Mouse (Mus musculus) heart, embryonic 10.5 days (tissue): ENCODE measurements around the gene Zdhhc4. TPM values are rescaled to one million over a fixed set of nuclear protein-coding genes. Genes with fewer than 3 reads are reported as not detected.

Source experiments
- DNase-seq: peaks from one replicate; pipeline ENCODE4 v3.0.0-alpha.2; 2017; ENCODE audit warnings: low spot score
- H3K27ac ChIP-seq: fragments of 300-500 bp; sonication (generic); 2 replicates; pipeline ENCODE4 v1.5.1; 2016; ENCODE audit warnings: mild to moderate bottlenecking
- H3K27me3 ChIP-seq: fragments of 300-500 bp; sonication (generic); 2 replicates; pipeline ENCODE4 v1.6.1; 2016; ENCODE audit warnings: mild to moderate bottlenecking; ENCODE audit not compliant: poor library complexity, insufficient read depth, severe bottlenecking
- H3K36me3 ChIP-seq: fragments of 300-500 bp; sonication (generic); 2 replicates; pipeline ENCODE4 v1.6.1; 2016; ENCODE audit warnings: mild to moderate bottlenecking, moderate library complexity
- H3K4me1 ChIP-seq: fragments of 300-500 bp; sonication (generic); 2 replicates; pipeline ENCODE4 v1.6.1; 2016; ENCODE audit warnings: mild to moderate bottlenecking
- H3K4me3 ChIP-seq: fragments of 300-500 bp; sonication (generic); 2 replicates; pipeline ENCODE4 v1.5.1; 2016; ENCODE audit warnings: mild to moderate bottlenecking, moderate library complexity
- H3K9me3 ChIP-seq: fragments of 300-500 bp; sonication (generic); 2 replicates; pipeline ENCODE4 v1.6.1; 2016; ENCODE audit warnings: mild to moderate bottlenecking, moderate library complexity
- WGBS: fragments of 180-500 bp; shearing (Covaris S2); methylation state at CpG from one replicate; pipeline ENCODE4 v1.1.7; 2016; 5-methylcytosine and 5-hydroxymethylcytosine counted together
- polyA plus RNA-seq: library from polyadenylated mRNA; unstranded; fragments of >200 nt; fragmentation: Nextera tagmentation; extraction: Ambion mirVana; gene quantifications from 2 replicates; pipeline ENCODE4 v1.2.1, GENCODE M21; 2016

The Zdhhc4 gene
- polyA plus RNA-seq, 1 experiment from 2014 or later: 58.6 TPM

DNA sequence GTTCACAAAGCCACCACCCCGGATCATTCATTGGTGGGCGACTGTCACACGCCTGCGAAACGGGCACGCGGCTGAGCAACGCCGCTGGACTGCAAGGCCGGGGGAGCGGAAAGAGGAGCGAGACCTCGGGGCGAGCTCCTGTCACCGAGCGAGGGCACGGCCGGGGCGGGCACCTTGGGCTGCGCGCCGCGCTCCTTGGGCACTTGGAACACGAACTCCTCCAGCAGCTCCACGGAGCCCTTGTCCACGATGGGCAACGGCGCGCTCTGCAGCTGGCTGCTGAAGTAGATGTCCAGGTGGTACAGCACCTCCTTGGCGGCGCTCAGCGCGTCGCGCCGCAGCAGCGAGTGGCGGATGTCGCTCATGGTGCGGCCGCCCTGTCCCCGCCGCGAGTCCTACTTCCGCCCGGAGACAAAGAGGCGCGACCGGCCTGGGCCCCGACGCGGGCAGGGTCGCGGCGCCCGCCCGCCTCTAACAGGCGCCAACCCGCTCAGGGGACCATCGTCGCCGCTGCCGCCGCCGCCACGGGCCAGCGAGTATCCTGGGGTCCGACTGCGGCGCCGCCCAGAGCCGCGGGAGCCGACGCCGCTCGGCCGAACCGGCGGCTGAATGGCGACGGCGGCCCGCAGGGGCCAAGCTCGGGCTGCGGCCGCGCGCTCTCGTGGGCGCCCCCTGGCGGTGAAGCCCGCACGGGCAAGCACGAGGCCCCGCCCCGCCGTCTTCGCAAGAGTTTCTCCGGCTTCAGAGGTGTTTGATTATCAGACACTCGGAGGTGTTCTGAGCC, 14.1 kb downstream of the Zdhhc4 start, which contains the start of gene E130309D02Rik:
TSS of gene E130309D02Rik (minus strand) at position 631 of the 784 bp plus-strand sequence.
- peak; percentile 86 for DNase-seq
- H3K9me3 ChIP-seq: no peaks in the 10 kb centered on the region
- peaks cover 17% of the 10 kb centered on the region for H3K4me1 ChIP-seq
- WGBS: under 1% methylated on average over 101 of the region's 101 CpGs
- H3K27me3 ChIP-seq: no peaks in the 10 kb centered on the region
- peak within 1 kb of the TSS; percentile 99 for H3K27ac ChIP-seq
- peak within 1 kb of the TSS; percentile 91 for H3K4me3 ChIP-seq
- peaks cover 76% of the 10 kb centered on the region for H3K36me3 ChIP-seq

DNA sequence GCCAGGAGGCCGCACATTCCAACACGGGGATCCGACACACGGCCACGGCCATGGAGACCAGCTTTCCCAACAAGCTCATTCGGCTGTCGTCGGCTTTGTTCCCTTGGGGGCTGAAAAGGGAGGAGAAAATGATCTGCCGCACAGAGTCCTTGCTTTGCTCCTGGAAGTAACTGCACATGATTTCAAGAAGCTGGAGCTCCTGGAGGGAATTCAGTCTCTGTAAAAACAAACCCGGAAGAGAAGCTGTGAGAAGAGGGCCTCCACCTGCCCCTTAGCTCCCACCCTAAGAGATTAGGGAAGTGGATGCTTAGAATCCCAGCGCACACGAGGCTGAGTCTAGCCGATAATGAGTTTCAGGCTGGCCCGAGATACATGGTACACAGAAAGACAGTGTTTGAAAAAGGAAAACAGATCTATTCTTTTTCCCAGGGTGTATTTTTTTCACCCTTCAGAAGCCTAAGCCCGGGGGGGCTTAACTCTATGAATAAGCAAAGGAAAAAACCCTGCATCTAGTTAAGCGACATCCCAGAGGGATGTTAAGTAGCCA, 14.8 kb downstream of the Zdhhc4 start:
- Histone ChIP-seq H3K27me3 (no peaks in the 10 kb centered on the region), H3K4me3 (peak overlapping the region; percentile 91), H3K27ac (peak overlapping the region; percentile 99), H3K36me3 (peaks cover 76% of the 10 kb centered on the region), H3K9me3 (no peaks in the 10 kb centered on the region), H3K4me1 (peaks cover 17% of the 10 kb centered on the region)
- DNase-seq: no peak
- 6% methylated on average over 16 of the region's 16 CpGs for WGBS

DNA sequence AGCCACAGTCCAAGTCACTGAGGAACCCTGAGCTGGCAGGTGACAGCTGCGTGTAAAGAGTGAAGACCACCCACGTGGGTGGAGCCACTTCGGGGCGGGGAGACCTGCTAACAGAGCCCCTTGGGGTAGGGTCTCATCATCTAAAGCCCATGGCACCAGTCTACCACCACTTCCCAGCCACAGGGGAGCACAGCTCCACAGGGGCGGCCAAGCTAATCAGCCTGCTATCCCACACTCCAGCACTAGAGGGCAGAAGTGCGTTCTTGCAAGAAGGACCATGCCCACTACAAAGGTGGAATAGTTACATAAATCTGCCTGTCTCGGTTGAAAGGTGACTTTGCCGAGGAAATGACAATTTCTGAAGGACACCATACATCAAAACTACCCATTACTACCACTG, 17.2 kb downstream of the Zdhhc4 start:
- Histone ChIP-seq H3K9me3 (no peaks in the 10 kb centered on the region), H3K4me1 (peaks cover 17% of the 10 kb centered on the region), H3K27ac (no peak overlapping the region), H3K36me3 (peaks cover 78% of the 10 kb centered on the region), H3K4me3 (no peak overlapping the region), H3K27me3 (no peaks in the 10 kb centered on the region)
- DNase-seq: no peak
- WGBS: 70% methylated on average over 8 of the region's 8 CpGs

DNA sequence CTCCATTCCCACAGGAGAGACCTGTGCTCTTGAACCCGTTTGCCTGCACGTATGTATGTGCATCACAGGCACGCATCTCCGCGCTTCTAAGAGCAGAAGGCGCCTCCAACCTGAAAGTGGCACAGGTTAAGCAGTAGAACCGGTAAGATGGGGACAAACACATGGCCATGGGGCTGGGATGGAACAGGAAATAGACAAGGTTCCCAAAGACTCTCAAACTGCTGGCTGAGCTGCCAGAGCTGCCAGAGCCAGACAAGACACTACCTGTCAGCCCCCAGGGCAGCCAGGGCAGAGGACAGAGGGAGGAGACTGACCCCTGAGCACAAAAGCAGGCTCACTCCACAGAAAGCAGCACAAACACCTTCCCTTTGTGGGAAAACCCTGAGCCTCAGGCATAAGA, 19.1 kb downstream of the Zdhhc4 start:
- Histone ChIP-seq H3K4me1 (peaks cover 14% of the 10 kb centered on the region), H3K9me3 (no peaks in the 10 kb centered on the region), H3K27me3 (no peaks in the 10 kb centered on the region), H3K4me3 (no peak overlapping the region), H3K27ac (no peak overlapping the region), H3K36me3 (peaks cover 88% of the 10 kb centered on the region)
- 92% methylated on average over 7 of the region's 7 CpGs for WGBS
- no peak for DNase-seq

DNA sequence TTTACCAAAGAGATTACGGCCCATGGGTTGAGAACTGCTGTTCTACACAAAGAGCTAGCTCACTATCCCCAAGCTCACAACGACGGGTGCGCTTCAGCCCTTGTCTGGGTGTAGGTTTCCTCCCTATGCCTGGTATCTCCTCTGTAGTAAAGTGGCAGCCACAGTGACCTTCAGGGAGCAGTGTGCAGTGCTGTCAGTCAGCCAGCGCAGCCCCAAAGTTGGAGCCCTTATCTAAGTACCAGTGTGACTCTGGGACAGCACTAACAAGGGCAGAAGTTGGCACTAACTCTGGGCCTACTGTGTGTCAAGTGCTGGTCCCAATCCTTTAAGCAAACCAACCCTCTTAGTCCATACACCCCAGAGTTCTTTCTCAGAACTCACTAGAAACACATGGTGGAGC, 20.2 kb downstream of the Zdhhc4 start:
- WGBS: 91% methylated on average over 5 of the region's 5 CpGs
- H3K27me3 ChIP-seq: no peaks in the 10 kb centered on the region
- no peak overlapping the region for H3K4me3 ChIP-seq
- H3K9me3 ChIP-seq: no peaks in the 10 kb centered on the region
- H3K27ac ChIP-seq: no peak overlapping the region
- peaks cover 10% of the 10 kb centered on the region for H3K4me1 ChIP-seq
- DNase-seq: no peak
- peaks cover 97% of the 10 kb centered on the region for H3K36me3 ChIP-seq

DNA sequence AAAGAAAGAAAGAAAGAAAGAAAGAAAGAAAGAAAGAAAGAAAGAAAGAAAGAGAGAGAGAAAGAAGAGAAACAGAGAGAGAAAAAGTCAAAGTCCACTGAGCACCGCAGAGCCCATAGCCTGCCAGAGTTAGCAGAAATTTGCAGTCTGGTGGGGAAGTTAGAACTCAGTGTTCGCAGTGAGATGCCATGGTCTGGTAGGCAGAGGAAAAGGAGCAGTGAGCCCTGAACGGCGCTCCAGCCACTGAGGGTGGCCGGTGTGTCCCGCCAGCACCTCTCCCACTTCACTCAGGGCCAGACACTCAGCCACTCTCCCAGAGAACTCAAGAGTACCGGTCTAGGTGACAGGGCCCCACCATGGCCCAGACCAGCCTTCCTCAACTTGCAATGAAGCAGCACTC, 24.8 kb downstream of the Zdhhc4 start:
- 90% methylated on average over 7 of the region's 7 CpGs for WGBS

DNA sequence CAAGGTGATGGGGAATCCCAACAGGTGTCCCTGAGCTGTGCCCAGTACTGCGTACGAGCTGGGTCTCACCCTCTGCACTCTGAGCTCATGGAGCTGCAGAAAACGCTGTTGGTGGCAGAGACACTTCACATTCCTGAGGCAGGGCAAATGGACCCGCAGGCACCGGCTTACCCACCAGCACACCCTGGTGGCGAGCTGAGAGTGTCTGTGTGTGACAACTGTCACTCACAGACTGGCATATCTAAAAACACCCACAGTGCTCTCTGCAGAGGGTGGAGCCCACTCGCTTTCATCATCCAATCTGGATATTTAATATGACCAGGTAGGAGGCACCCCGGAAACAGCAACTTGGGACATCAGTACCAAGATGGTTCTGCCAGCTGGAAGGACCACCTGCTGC, 27.8 kb downstream of the Zdhhc4 start:
- H3K4me3 ChIP-seq: no peak overlapping the region
- WGBS: 78% methylated on average over 8 of the region's 8 CpGs
- H3K9me3 ChIP-seq: no peaks in the 10 kb centered on the region
- DNase-seq: no peak
- H3K27ac ChIP-seq: no peak overlapping the region
- peaks cover 78% of the 10 kb centered on the region for H3K36me3 ChIP-seq
- H3K27me3 ChIP-seq: no peaks in the 10 kb centered on the region
- H3K4me1 ChIP-seq: peaks cover 15% of the 10 kb centered on the region

More for the DNA sequence above, 24.8 kb downstream of the Zdhhc4 start:
- no peak overlapping the region for H3K4me3 ChIP-seq
- H3K4me1 ChIP-seq: peaks cover 7% of the 10 kb centered on the region; the same call in 1 of the 2 replicates
- no peaks in the 10 kb centered on the region for H3K9me3 ChIP-seq
- no peak overlapping the region for H3K27ac ChIP-seq
- no peak for DNase-seq
- H3K36me3 ChIP-seq: peaks cover 99% of the 10 kb centered on the region
- no peaks in the 10 kb centered on the region for H3K27me3 ChIP-seq

DNA sequence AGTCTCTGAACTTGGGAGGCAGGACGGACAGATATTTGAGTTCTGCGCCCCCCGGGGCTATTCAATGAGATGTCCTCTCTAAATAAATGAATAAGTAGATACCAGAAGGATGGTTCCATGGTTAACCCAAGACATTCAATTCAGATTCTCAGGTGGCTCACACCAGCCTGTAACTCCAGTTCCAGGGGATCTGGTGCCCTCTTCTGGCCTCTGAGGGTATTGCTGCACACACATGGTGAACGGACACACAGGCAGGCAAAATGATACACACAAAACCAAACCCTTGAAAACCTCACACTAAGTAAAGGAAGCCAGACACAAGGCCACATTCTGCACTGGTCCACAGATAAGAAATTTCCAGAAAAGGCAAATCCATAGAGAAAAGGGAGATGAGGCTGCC, 29.4 kb downstream of the Zdhhc4 start:
- H3K4me3 ChIP-seq: no peak overlapping the region
- H3K27me3 ChIP-seq: peaks cover 7% of the 10 kb centered on the region
- peaks cover 62% of the 10 kb centered on the region for H3K36me3 ChIP-seq
- no peak for DNase-seq
- WGBS: 92% methylated on average over 4 of the region's 4 CpGs
- H3K9me3 ChIP-seq: no peaks in the 10 kb centered on the region
- H3K27ac ChIP-seq: no peak overlapping the region
- H3K4me1 ChIP-seq: peaks cover 15% of the 10 kb centered on the region

DNA sequence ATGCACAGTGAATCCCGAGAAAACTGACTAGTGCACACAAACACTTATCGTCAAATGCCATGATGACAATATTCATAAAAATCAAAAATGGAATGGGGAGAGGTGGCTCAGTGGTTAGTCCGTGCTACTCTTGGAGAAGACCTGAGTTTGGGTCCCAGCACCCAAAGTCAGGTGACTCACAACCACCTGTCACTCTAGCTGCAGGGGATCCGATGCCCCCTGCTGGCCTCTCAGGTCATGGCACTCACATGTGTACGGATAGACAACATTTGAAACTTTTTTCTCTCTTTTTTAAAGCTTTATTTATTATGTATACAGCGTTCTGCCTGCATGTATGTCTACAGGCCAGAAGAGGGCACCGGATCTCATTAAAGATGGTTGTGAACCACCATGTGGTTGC, 30.7 kb downstream of the Zdhhc4 start:
- H3K4me3 ChIP-seq: no peak overlapping the region
- peaks cover 50% of the 10 kb centered on the region for H3K36me3 ChIP-seq
- peaks cover 21% of the 10 kb centered on the region for H3K4me1 ChIP-seq
- no peak for DNase-seq
- H3K9me3 ChIP-seq: no peaks in the 10 kb centered on the region
- WGBS: 95% methylated on average over 7 of the region's 7 CpGs
- peaks cover 20% of the 10 kb centered on the region for H3K27me3 ChIP-seq
- no peak overlapping the region for H3K27ac ChIP-seq

DNA sequence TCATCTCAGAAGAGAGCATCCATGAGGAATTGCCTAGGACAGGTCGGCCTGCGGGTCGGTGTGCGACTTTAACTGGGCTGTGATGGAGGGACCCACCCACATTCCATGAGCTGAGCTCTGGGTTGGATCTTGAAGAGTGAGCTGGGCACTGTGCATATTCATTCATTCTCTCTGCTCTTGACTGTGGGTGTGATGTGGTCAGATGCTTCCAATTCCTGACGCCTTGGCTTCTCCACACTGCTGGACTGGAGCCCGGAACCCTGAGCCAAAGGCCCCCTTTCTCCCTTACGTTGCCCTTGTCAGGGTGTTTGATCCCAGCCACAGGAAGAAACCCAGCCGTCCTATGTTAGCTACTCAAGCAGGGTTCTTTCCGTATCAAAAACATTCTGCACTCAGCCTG, 31.1 kb downstream of the Zdhhc4 start:
- Histone ChIP-seq H3K27me3 (peaks cover 24% of the 10 kb centered on the region), H3K4me1 (peaks cover 21% of the 10 kb centered on the region), H3K36me3 (peaks cover 46% of the 10 kb centered on the region), H3K4me3 (no peak overlapping the region), H3K9me3 (no peaks in the 10 kb centered on the region), H3K27ac (no peak overlapping the region)
- 90% methylated on average over 9 of the region's 9 CpGs for WGBS
- no peak for DNase-seq

DNA sequence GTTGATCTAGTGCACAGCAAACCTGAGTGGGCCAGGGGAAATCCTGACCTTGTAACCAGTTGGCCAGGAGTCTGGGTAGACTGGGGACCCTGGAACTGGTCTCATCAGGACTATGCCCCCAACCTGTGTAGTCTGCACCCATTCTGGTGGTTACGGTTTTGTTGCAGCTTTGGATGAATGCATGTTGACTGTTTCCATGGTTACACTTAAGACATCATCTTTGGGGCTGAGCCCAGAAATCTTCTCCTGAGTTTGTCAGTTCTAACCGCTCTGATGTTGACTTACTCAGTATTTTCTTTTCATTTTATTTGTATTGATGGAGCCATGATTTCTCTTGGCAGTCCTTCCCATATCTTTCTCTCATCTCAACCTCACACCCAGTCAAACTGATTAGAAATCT, 33.7 kb downstream of the Zdhhc4 start:
- no peak for DNase-seq
- Histone ChIP-seq H3K9me3 (no peaks in the 10 kb centered on the region), H3K36me3 (peaks cover 19% of the 10 kb centered on the region), H3K27me3 (peaks cover 50% of the 10 kb centered on the region), H3K4me1 (peaks cover 23% of the 10 kb centered on the region), H3K27ac (no peak overlapping the region), H3K4me3 (no peak overlapping the region)
- 86% methylated on average over 2 of the region's 2 CpGs for WGBS

DNA sequence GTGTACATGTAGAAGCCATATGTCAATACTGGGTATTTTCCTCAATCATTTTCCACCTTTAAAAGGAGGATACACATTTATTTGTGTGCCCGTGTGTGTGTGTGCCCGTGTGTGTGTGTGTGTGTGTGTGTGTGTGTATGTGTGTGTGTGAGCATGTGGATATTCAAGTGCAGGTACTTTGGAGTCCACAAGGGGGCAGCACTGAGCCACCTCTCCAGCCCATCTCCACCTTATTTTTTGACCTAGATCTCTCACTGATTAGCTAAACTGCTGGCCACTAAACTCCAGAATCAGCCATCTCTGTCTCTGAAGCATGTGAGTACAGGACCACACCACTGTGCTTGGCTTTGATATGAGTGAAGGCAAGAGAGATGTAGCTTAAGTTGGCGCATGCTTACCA, 34.2 kb downstream of the Zdhhc4 start:
- H3K36me3 ChIP-seq: peaks cover 15% of the 10 kb centered on the region
- DNase-seq: no peak
- H3K4me3 ChIP-seq: no peak overlapping the region
- H3K27me3 ChIP-seq: peaks cover 55% of the 10 kb centered on the region
- no peak overlapping the region for H3K27ac ChIP-seq
- H3K4me1 ChIP-seq: peaks cover 23% of the 10 kb centered on the region
- H3K9me3 ChIP-seq: no peaks in the 10 kb centered on the region
- WGBS: 83% methylated on average over 3 of the region's 3 CpGs

DNA sequence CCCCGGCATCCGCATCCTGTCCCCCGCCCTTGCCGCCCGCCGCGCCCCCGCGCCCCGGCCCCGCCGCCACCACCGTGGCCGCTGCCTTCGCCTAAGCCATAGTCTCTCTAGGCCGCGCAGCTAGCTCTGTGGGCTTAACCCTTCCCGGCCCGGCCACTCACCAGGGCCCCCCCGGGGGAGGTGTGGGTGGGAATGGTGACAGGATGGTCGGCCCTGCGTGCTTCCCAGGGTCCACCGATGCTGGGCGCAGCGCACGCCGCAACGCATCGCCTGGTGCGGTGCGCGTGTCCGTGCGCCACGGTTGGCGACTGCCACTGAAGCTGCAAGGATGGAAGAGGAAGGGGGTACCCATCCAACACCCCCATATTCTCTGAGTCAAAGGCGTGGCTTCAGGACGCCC, 35.7 kb downstream of the Zdhhc4 start, which contains the start of gene Zfp853:
TSS of gene Zfp853 (minus strand) at position 220 of the 400 bp plus-strand sequence.
- H3K4me3 ChIP-seq: peak within 1 kb of the TSS; percentile 63
- H3K27me3 ChIP-seq: peaks cover 70% of the 10 kb centered on the region
- DNase-seq: no peak
- H3K27ac ChIP-seq: peak within 1 kb of the TSS; percentile 48; the same call in 1 of the 2 replicates
- H3K9me3 ChIP-seq: no peaks in the 10 kb centered on the region
- H3K4me1 ChIP-seq: peaks cover 27% of the 10 kb centered on the region
- 0 out of 2 replicates have a peak, but pooled peaks cover under 1% of the 10 kb centered on the region for H3K36me3 ChIP-seq
- WGBS: 7% methylated on average over 30 of the region's 38 CpGs
